Mouse (Mus musculus) embryonic facial prominence, embryonic 10.5 days (tissue): ENCODE measurements around the gene Gcgr. TPM values are rescaled to one million over a fixed set of nuclear protein-coding genes. Genes with fewer than 3 reads are reported as not detected.
"Not testable (repeated sequence)": the region's sequence is repeated elsewhere in the genome, so short reads cannot be mapped to it uniquely, and the experiment has no call there.

Experiments used
- DNase-seq: peaks from one replicate; pipeline ENCODE4 v3.0.0-alpha.2; 2017; ENCODE audit warnings: low spot score
- H3K27ac ChIP-seq: fragments of 300-500 bp; sonication (generic); replicated peaks from 2 replicates; pipeline ENCODE4 v1.5.1; 2016; ENCODE audit warnings: mild to moderate bottlenecking
- H3K27me3 ChIP-seq: fragments of 300-500 bp; sonication (generic); replicated peaks from 2 replicates; pipeline ENCODE4 v1.6.1; 2016; ENCODE audit warnings: low read depth, mild to moderate bottlenecking; ENCODE audit not compliant: poor library complexity, severe bottlenecking
- H3K36me3 ChIP-seq: fragments of 300-500 bp; sonication (generic); replicated peaks from 2 replicates; pipeline ENCODE4 v1.6.1; 2016; ENCODE audit warnings: mild to moderate bottlenecking, moderate library complexity
- H3K4me1 ChIP-seq: fragments of 300-500 bp; sonication (generic); 2 replicates; pipeline ENCODE4 v1.6.1; 2016
- H3K4me3 ChIP-seq: fragments of 300-500 bp; sonication (generic); 2 replicates; pipeline ENCODE4 v1.5.1; 2016; ENCODE audit warnings: mild to moderate bottlenecking, moderate library complexity
- H3K9me3 ChIP-seq: fragments of 300-500 bp; sonication (generic); 2 replicates; pipeline ENCODE4 v1.6.1; 2016; ENCODE audit warnings: mild to moderate bottlenecking
- WGBS: fragments of 180-500 bp; shearing (Covaris S2); methylation state at CpG from one replicate; pipeline ENCODE4 v1.1.7; 2016; 5-methylcytosine and 5-hydroxymethylcytosine counted together
- polyA plus RNA-seq: library from polyadenylated mRNA; unstranded; fragments of >200 nt; fragmentation: Nextera tagmentation; extraction: Ambion mirVana; gene quantifications from 2 replicates; pipeline ENCODE4 v1.2.1, GENCODE M21; 2016

Gene Gcgr
- polyA plus RNA-seq, 1 experiment from 2014 or later: 0.62 TPM

GRCm38 (mm10) chr11:120545964-120546363 is 15.5 kb downstream of the Gcgr start:
- no peak overlapping the region for H3K27ac ChIP-seq
- peaks cover 34% of the 10 kb centered on the region for H3K4me1 ChIP-seq
- 95% methylated on average over 3 of the region's 3 CpGs for WGBS
- DNase-seq: no peak
- no peak overlapping the region for H3K4me3 ChIP-seq
- H3K9me3 ChIP-seq: no peaks in the 10 kb centered on the region
- H3K27me3 ChIP-seq: no peaks in the 10 kb centered on the region
- H3K36me3 ChIP-seq: peaks cover 61% of the 10 kb centered on the region

GRCm38 (mm10) chr11:120547469-120547868 is 17.0 kb downstream of the Gcgr start:
- no peak for DNase-seq
- Histone ChIP-seq H3K9me3 (no peaks in the 10 kb centered on the region), H3K27ac (no peak overlapping the region), H3K27me3 (no peaks in the 10 kb centered on the region), H3K4me3 (no peak overlapping the region), H3K36me3 (peaks cover 49% of the 10 kb centered on the region), H3K4me1 (peaks cover 35% of the 10 kb centered on the region)
- WGBS: 72% methylated on average over 2 of the region's 2 CpGs

GRCm38 (mm10) chr11:120548214-120548613 is 17.7 kb downstream of the Gcgr start:
- 88% methylated on average over 3 of the region's 3 CpGs for WGBS
- peak overlapping the region; percentile 78 for H3K4me3 ChIP-seq
- no peak for DNase-seq
- no peaks in the 10 kb centered on the region for H3K27me3 ChIP-seq
- no peak overlapping the region for H3K27ac ChIP-seq
- peaks cover 41% of the 10 kb centered on the region for H3K36me3 ChIP-seq
- H3K4me1 ChIP-seq: peaks cover 35% of the 10 kb centered on the region
- no peaks in the 10 kb centered on the region for H3K9me3 ChIP-seq

- Histone ChIP-seq H3K4me3 (peak overlapping the region; percentile 78), H3K36me3 (peaks cover 36% of the 10 kb centered on the region), H3K9me3 (no peaks in the 10 kb centered on the region), H3K4me1 (peaks cover 35% of the 10 kb centered on the region), H3K27ac (peak overlapping the region; percentile 92), H3K27me3 (no peaks in the 10 kb centered on the region)
- 37% methylated on average over 7 of the region's 7 CpGs for WGBS
- DNase-seq: no peak
Measured at GRCm38 (mm10) chr11:120548786-120549167, 18.3 kb downstream of the Gcgr start.

GRCm38 (mm10) chr11:120549168-120549945 is 18.9 kb downstream of the Gcgr start, which contains the start of gene Mcrip1:
Gene Mcrip1 (minus strand): TSS chr11:120549727.
- peak; percentile 94 for DNase-seq
- peaks cover 35% of the 10 kb centered on the region for H3K4me1 ChIP-seq
- no peaks in the 10 kb centered on the region for H3K27me3 ChIP-seq
- H3K36me3 ChIP-seq: peaks cover 30% of the 10 kb centered on the region
- WGBS: under 1% methylated on average over 84 of the region's 87 CpGs
- H3K4me3 ChIP-seq: peak within 1 kb of the TSS; percentile 78
- H3K27ac ChIP-seq: peak within 1 kb of the TSS; percentile 92
- H3K9me3 ChIP-seq: no peaks in the 10 kb centered on the region

GRCm38 (mm10) chr11:120549986-120550809 is 19.7 kb downstream of the Gcgr start:
- DNase-seq: no peak
- H3K4me3 ChIP-seq: peak overlapping the region; percentile 78
- no peaks in the 10 kb centered on the region for H3K9me3 ChIP-seq
- peaks cover 21% of the 10 kb centered on the region for H3K36me3 ChIP-seq
- H3K27me3 ChIP-seq: no peaks in the 10 kb centered on the region
- WGBS: 74% methylated on average over 11 of the region's 11 CpGs
- peak overlapping the region; percentile 92 for H3K27ac ChIP-seq
- H3K4me1 ChIP-seq: peaks cover 35% of the 10 kb centered on the region

GRCm38 (mm10) chr11:120550810-120551440 is 20.4 kb downstream of the Gcgr start, which contains the start of gene Ppp1r27:
Gene Ppp1r27 (minus strand): TSS chr11:120551132.
- 93% methylated on average over 28 of the region's 28 CpGs for WGBS
- Histone ChIP-seq H3K4me3 (peak within 1 kb of the TSS; percentile 78), H3K36me3 (peaks cover 14% of the 10 kb centered on the region), H3K4me1 (peaks cover 35% of the 10 kb centered on the region), H3K27ac (peak within 1 kb of the TSS; percentile 92), H3K27me3 (no peaks in the 10 kb centered on the region), H3K9me3 (no peaks in the 10 kb centered on the region)
- DNase-seq: no peak

GRCm38 (mm10) chr11:120552736-120553135 is 22.2 kb downstream of the Gcgr start:
- Histone ChIP-seq H3K4me1 (peaks cover 29% of the 10 kb centered on the region), H3K4me3 (no peak overlapping the region)
- 83% methylated on average over 5 of the region's 5 CpGs for WGBS

GRCm38 (mm10) chr11:120554834-120555233 is 24.3 kb downstream of the Gcgr start:
- 81% methylated on average over 7 of the region's 7 CpGs for WGBS

More at GRCm38 (mm10) chr11:120552736-120553135, 22.2 kb downstream of the Gcgr start:
- Histone ChIP-seq H3K36me3 (0 out of 2 replicates have a peak, but pooled peaks cover under 1% of the 10 kb centered on the region), H3K27ac (no peak overlapping the region), H3K9me3 (no peaks in the 10 kb centered on the region), H3K27me3 (no peaks in the 10 kb centered on the region)
- DNase-seq: no peak

GRCm38 (mm10) chr11:120555260-120555659 is 24.8 kb downstream of the Gcgr start:
- H3K36me3 ChIP-seq: peaks cover 19% of the 10 kb centered on the region
- no peaks in the 10 kb centered on the region for H3K9me3 ChIP-seq
- DNase-seq: no peak
- no peaks in the 10 kb centered on the region for H3K27me3 ChIP-seq
- H3K4me1 ChIP-seq: peaks cover 8% of the 10 kb centered on the region
- H3K27ac ChIP-seq: no peak overlapping the region
- no peak overlapping the region for H3K4me3 ChIP-seq
- 82% methylated on average over 2 of the region's 2 CpGs for WGBS

More at GRCm38 (mm10) chr11:120554834-120555233, 24.3 kb downstream of the Gcgr start:
- H3K9me3 ChIP-seq: no peaks in the 10 kb centered on the region
- no peak for DNase-seq
- H3K36me3 ChIP-seq: peaks cover 15% of the 10 kb centered on the region
- H3K27ac ChIP-seq: no peak overlapping the region
- no peaks in the 10 kb centered on the region for H3K27me3 ChIP-seq
- peaks cover 12% of the 10 kb centered on the region for H3K4me1 ChIP-seq
- no peak overlapping the region for H3K4me3 ChIP-seq

GRCm38 (mm10) chr11:120558843-120559242 is 28.3 kb downstream of the Gcgr start:
- 86% methylated on average over 6 of the region's 6 CpGs for WGBS
- H3K27ac ChIP-seq, DNase-seq, H3K27me3 ChIP-seq, H3K4me1 ChIP-seq, H3K4me3 ChIP-seq, H3K9me3 ChIP-seq: not testable (repeated sequence)
- H3K36me3 ChIP-seq: peaks cover 55% of the 10 kb centered on the region
